Mouse (Mus musculus) CH12.LX (cell line): ENCODE results near the gene Gm10320. TPM values are rescaled to one million over a fixed set of nuclear protein-coding genes. Genes with fewer than 3 reads are reported as not detected.

ENCODE experiments used
- DNase-seq: peaks from one replicate; pipeline ENCODE4 v3.0.0-alpha.2; 2013; ENCODE audit errors: extremely low read depth
- H3K27ac ChIP-seq: 2 replicates; pipeline ENCODE4 v1.5.1; 2012; ENCODE audit warnings: low read depth, mild to moderate bottlenecking, control low read depth, moderate library complexity; ENCODE audit not compliant: insufficient read depth
- H3K27me3 ChIP-seq: replicated peaks from 2 replicates; pipeline ENCODE3; 2012; ENCODE audit warnings: inconsistent platforms
- H3K36me3 ChIP-seq, 2 experiments: replicated peaks in 1 of 2; 2 replicates each; pipeline versions ENCODE3 to v1.6.1; 2012; ENCODE audit warnings: inconsistent platforms in 1 of 2, low read length in 1 of 2, mild to moderate bottlenecking in 1 of 2, mixed read lengths in 1 of 2, moderate library complexity in 1 of 2; ENCODE audit not compliant: control insufficient read depth in 1 of 2, insufficient read depth in 1 of 2
- H3K4me1 ChIP-seq, 2 experiments: 2 replicates each; pipeline ENCODE4 v1.6.1; 2012; ENCODE audit warnings: inconsistent platforms in 1 of 2, moderate library complexity in 1 of 2; ENCODE audit not compliant: insufficient read depth in 2 of 2, control insufficient read depth in 1 of 2
- H3K4me2 ChIP-seq: 2 replicates; pipeline ENCODE4 v1.6.1; 2012; ENCODE audit warnings: low read depth, mild to moderate bottlenecking, control low read depth; ENCODE audit not compliant: poor library complexity, insufficient read depth, severe bottlenecking
- H3K4me3 ChIP-seq, 3 experiments: fragments of 150-350 bp in 1 of 3; sonication (generic) in 1 of 3; replicated peaks in 1 of 3; 2 replicates each; pipeline versions ENCODE3 to v1.5.1; 2011 to 2012; ENCODE audit warnings: low read depth in 2 of 3, low read length in 2 of 3, mild to moderate bottlenecking in 2 of 3, moderate library complexity in 2 of 3, control low read depth in 1 of 3, improper control_type of control experiment in 1 of 3, inconsistent platforms in 1 of 3, mixed read lengths in 1 of 3; ENCODE audit not compliant: poor library complexity in 1 of 3
- H3K79me2 ChIP-seq: replicated peaks from 2 replicates; pipeline ENCODE4 v1.6.1; 2012; ENCODE audit warnings: mild to moderate bottlenecking, moderate library complexity; ENCODE audit not compliant: control insufficient read depth, poor library complexity, insufficient read depth, severe bottlenecking; ENCODE audit errors: extremely low read depth
- H3K9ac ChIP-seq: 2 replicates; pipeline ENCODE4 v1.6.1; 2012; ENCODE audit warnings: low read depth, mild to moderate bottlenecking, control low read depth, moderate library complexity; ENCODE audit not compliant: insufficient read depth
- H3K9me3 ChIP-seq: replicated peaks from 2 replicates; pipeline ENCODE3; 2012; ENCODE audit warnings: low read length, inconsistent platforms, mixed read lengths
- CHD1 ChIP-seq: IDR thresholded peaks from 2 replicates; pipeline ENCODE4 v1.6.1; 2012; ENCODE audit warnings: low read depth, low read length, improper control_type of control experiment, inconsistent platforms
- ELF1 ChIP-seq: IDR thresholded peaks from 2 replicates; pipeline ENCODE4 v1.6.1; 2014; ENCODE audit warnings: low read depth, mild to moderate bottlenecking, inconsistent platforms, low read length, improper control_type of control experiment
- EP300 ChIP-seq: IDR thresholded peaks from 2 replicates; pipeline ENCODE4 v1.6.1; 2011; ENCODE audit warnings: low read length, improper control_type of control experiment
- GABPA ChIP-seq: IDR thresholded peaks from 2 replicates; pipeline ENCODE4 v1.6.1; 2012; ENCODE audit warnings: low read depth, low read length, improper control_type of control experiment, inconsistent platforms; ENCODE audit not compliant: insufficient replicate concordance
- HCFC1 ChIP-seq: IDR thresholded peaks from 2 replicates; pipeline ENCODE4 v1.6.1; 2012; ENCODE audit warnings: low read depth, mild to moderate bottlenecking, inconsistent platforms, low read length, improper control_type of control experiment
- IRF4 ChIP-seq: IDR thresholded peaks from 2 replicates; pipeline ENCODE4 v1.6.1; 2014; ENCODE audit warnings: low read depth, mild to moderate bottlenecking, inconsistent platforms, low read length, improper control_type of control experiment
- JUN ChIP-seq: IDR thresholded peaks from 2 replicates; pipeline ENCODE4 v1.6.1; 2011; ENCODE audit warnings: low read depth, mild to moderate bottlenecking, low read length, improper control_type of control experiment, moderate library complexity; ENCODE audit not compliant: insufficient read depth
- MAFK ChIP-seq: IDR thresholded peaks from 2 replicates; pipeline ENCODE4 v1.6.1; 2011; ENCODE audit warnings: low read length, improper control_type of control experiment; ENCODE audit not compliant: insufficient replicate concordance
- MAX ChIP-seq: IDR thresholded peaks from 2 replicates; pipeline ENCODE4 v1.6.1; 2011; ENCODE audit warnings: low read length, improper control_type of control experiment
- MEF2A ChIP-seq: IDR thresholded peaks from 2 replicates; pipeline ENCODE4 v1.6.1; 2014; ENCODE audit warnings: low read depth, mild to moderate bottlenecking, inconsistent platforms, low read length, improper control_type of control experiment, borderline replicate concordance
- MXI1 ChIP-seq: IDR thresholded peaks from 2 replicates; pipeline ENCODE4 v1.6.1; 2011; ENCODE audit warnings: mild to moderate bottlenecking, low read depth, low read length, improper control_type of control experiment
- MYC ChIP-seq: IDR thresholded peaks from 2 replicates; pipeline ENCODE4 v1.6.1; 2011; ENCODE audit warnings: low read depth, mild to moderate bottlenecking, improper control_type of control experiment, low read length
- POLR2A ChIP-seq: IDR thresholded peaks from 2 replicates; pipeline ENCODE4 v1.6.1; 2011; ENCODE audit warnings: low read depth, mild to moderate bottlenecking, improper control_type of control experiment, low read length
- RAD21 ChIP-seq: IDR thresholded peaks from 2 replicates; pipeline ENCODE4 v1.6.1; 2011; ENCODE audit warnings: low read depth, mild to moderate bottlenecking, low read length, improper control_type of control experiment, moderate library complexity
- RCOR1 ChIP-seq: conservative IDR thresholded peaks from 2 replicates; pipeline ENCODE4 v1.6.1; 2012; ENCODE audit warnings: low read depth, mild to moderate bottlenecking, inconsistent platforms, low read length, improper control_type of control experiment
- SIN3A ChIP-seq: IDR thresholded peaks from 2 replicates; pipeline ENCODE4 v1.6.1; 2012; ENCODE audit warnings: low read length, improper control_type of control experiment, inconsistent platforms
- SMC3 ChIP-seq: IDR thresholded peaks from 2 replicates; pipeline ENCODE4 v1.6.1; 2011; ENCODE audit warnings: low read depth, low read length, improper control_type of control experiment
- TBP ChIP-seq: conservative IDR thresholded peaks from 2 replicates; pipeline ENCODE4 v1.6.1; 2011; ENCODE audit warnings: low read depth, low read length, improper control_type of control experiment
- TCF12 ChIP-seq: IDR thresholded peaks from 2 replicates; pipeline ENCODE4 v1.6.1; 2014; ENCODE audit warnings: low read depth, mild to moderate bottlenecking, inconsistent platforms, low read length, improper control_type of control experiment
- UBTF ChIP-seq: IDR thresholded peaks from 2 replicates; pipeline ENCODE4 v1.6.1; 2012; ENCODE audit warnings: low read depth, mild to moderate bottlenecking, inconsistent platforms, low read length, improper control_type of control experiment, moderate library complexity
- ZMIZ1 ChIP-seq: IDR thresholded peaks from 2 replicates; pipeline ENCODE4 v1.6.1; 2012; ENCODE audit warnings: low read depth, mild to moderate bottlenecking, inconsistent platforms, low read length, improper control_type of control experiment
- dilution Hi-C: fragments of 300-500 bp; cut with MboI; formaldehyde crosslinking; loops from 2 replicates; pipeline ENCODE4 v1.14.3; 2020; ENCODE audit warnings: low sequenced_read_pairs; ENCODE audit not compliant: extremely low pct_unique_long_range_greater_than_20kb, extremely low pct_ligation_motif_present
- in situ Hi-C: fragments of 300-500 bp; cut with MboI; formaldehyde crosslinking; loops from 3 replicates; pipeline ENCODE4 v1.14.3; 2019; ENCODE audit warnings: low sequenced_read_pairs, low pct_ligation_motif_present, low pct_unique_long_range_greater_than_20kb, mixed read lengths
- polyA plus RNA-seq: library from polyadenylated mRNA; unstranded; fragments of >175 nt; gene quantifications from 2 replicates; pipeline ENCODE4 v1.2.1, GENCODE M21; 2012; ENCODE audit warnings: low read depth; ENCODE audit not compliant: insufficient read length
- total RNA-seq, 2 experiments: library from RNA; depleted of rRNA; stranded (reverse); fragments of 300-350 nt in 1 of 2; fragments of >200 nt in 1 of 2; gene quantifications; 2 replicates each; pipeline ENCODE4 v1.2.3; 2012 to 2014

Gm10320 gene
- total and polyA plus RNA-seq, 3 experiments = 1.8 to 13.4 (median 8.0) TPM

DNA sequence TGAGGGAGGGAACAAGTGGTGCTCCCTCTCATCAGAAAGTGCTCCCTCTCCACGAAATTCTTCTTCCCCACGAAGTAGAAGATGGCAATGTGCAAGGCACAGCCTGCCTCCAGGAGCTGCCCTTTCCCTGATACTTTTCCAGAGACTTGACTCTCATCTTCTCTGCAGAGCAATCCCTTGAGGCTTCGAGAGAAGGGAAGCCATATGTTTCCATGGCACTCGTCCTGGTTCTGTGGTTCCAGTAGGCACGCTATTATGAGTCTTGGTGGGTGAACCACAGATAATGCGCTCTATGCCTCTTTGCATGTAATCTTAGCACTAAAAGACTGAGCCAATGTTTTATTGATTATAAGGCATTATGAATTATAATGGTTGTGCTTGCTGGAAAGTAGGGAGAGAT, 44.1 kb downstream of the Gm10320 start:
- TF ChIP-seq RCOR1 (no peak), TCF12 (no peak), ELF1 (no peak), GABPA (no peak), TBP (no peak), CHD1 (no peak), MAX (no peak), MYC (no peak), UBTF (no peak), SIN3A (no peak), JUN (no peak)
- no peaks in the 10 kb centered on the region for H3K4me1 ChIP-seq
- no peak overlapping the region for H3K4me2 ChIP-seq
- no peaks in the 10 kb centered on the region for H3K79me2 ChIP-seq
- DNase-seq = no peak
- no peak overlapping the region for H3K4me3 ChIP-seq
- dilution Hi-C loops = no loop called here
- no peaks in the 10 kb centered on the region for H3K27me3 ChIP-seq
- in situ Hi-C loops = no loop called here
- no peaks in the 10 kb centered on the region for H3K36me3 ChIP-seq
- H3K27ac ChIP-seq = no peak overlapping the region
- no peak overlapping the region for H3K9ac ChIP-seq
- H3K9me3 ChIP-seq = peaks cover 10% of the 10 kb centered on the region

DNA sequence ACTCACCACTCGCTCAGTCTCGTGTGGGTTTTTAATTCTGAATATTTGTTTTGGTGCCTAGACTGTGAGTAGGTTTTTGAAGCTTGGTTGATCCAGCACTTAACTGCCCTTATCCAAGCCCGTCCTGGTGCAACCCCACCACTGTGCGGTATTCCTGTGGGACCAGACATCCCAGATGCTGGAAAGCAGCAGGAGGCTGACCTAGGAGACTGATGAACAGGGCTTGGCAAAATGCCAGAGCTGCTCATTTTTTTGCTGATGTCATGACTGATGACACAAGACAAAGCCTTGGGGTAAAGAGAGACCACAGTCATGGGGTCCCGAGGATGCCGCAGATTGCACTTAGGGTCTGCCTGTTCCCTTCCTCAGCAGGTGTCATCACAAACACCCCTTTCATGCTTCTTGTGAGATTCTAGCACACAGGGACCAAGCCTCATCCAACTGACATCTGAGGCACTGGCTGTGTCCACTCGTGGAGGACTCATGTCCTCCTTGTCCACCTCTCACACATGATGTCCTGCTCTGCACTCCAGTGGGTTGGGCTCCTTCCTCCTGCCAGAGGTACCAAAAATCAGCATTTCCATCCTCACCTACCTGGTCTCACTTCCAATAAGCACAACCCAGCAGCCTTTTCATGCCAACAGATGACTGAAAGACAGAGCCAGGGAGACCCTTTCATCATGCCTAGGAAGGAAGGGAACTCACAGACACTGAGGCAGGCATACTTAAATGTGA, 46.2 kb downstream of the Gm10320 start:
- Histone ChIP-seq H3K79me2 (no peaks in the 10 kb centered on the region), H3K27ac (no peak overlapping the region), H3K4me3 (no peak overlapping the region), H3K4me1 (no peaks in the 10 kb centered on the region), H3K9ac (no peak overlapping the region), H3K36me3 (no peaks in the 10 kb centered on the region), H3K27me3 (no peaks in the 10 kb centered on the region), H3K4me2 (no peak overlapping the region), H3K9me3 (peaks cover 2% of the 10 kb centered on the region)
- DNase-seq = no peak
- TF ChIP-seq SMC3 (no peak), ELF1 (no peak), ZMIZ1 (no peak), MEF2A (no peak), JUN (no peak), POLR2A (no peak), HCFC1 (no peak), MXI1 (no peak), EP300 (no peak), RCOR1 (no peak), GABPA (no peak), MAFK (no peak), IRF4 (no peak), RAD21 (no peak)
- in situ Hi-C loops = no loop called here
- dilution Hi-C loops = no loop called here
